7 mouse cellular contexts compared by ENCODE assay signal in the genomic region with DNA sequence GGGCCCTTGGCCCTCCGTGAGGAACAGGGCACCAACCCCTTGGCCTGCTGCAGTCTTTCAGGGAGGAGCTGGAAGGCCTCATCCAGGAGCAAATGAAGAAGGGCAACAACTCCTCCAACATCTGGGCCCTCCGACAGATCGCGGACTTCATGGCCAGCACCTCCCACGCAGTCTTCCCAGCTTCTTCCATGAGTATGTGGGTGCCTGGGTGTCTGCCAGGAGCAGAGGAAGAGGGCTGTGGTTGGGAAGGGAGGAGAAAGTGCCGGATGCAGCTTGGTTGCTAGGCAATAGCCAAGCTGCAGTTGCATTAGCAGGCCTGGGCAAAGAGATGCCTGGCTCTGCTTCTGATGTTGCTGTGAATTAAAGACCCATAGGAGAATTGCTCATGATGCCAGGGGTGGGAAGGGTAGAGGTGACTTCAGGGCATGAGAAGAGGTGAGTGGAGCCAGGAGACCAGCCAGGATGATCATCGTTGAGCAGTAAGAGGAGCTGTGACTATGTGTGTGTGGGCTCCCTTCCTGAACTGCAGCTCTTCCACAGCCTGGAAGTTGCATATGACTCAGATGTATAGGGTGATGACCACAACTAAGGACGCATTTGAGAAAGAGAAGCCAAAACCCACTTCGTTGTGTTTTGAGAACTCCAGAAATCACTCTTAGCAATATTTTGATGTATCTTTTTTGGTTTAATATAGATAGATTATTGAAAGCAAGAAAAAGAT. TPM values are rescaled to one million over a fixed set of nuclear protein-coding genes. Genes with fewer than 3 reads are reported as not detected.
DNase-seq lines count a peak whose midpoint lies in the region; ATAC-seq and TF ChIP-seq lines count a peak whose summit lies in the region.

No protein-coding gene starts in this region.

- no peak overlapping the region for H3K4me2 ChIP-seq in midbrain, embryonic 13.5 days (replicated peaks)
- no peak overlapping the region for H3K4me2 ChIP-seq in midbrain, embryonic 11.5 days
- no peak overlapping the region for H3K4me2 ChIP-seq in neural tube, embryonic 14.5 days (ENCODE audit: low read depth, low read length)

- DNase-seq in midbrain, embryonic 11.5 days (ENCODE audit: low spot score, missing footprints) = no peak
- DNase-seq in frontal cortex, postnatal 10 days (ENCODE audit: low spot score in 2 of 2) = peak; percentile 77 to 84
- peak; percentile 79 to 91 for DNase-seq in layer of hippocampus, adult 2 months (ENCODE audit: low spot score in 2 of 2)
- no peak for DNase-seq in natural killer cell, adult 2 months (ENCODE audit: low spot score in 2 of 2)
- no peak for DNase-seq in cerebellum, adult 9-11 months

- H3K36me3 ChIP-seq in midbrain, embryonic 13.5 days = peaks cover 56% of the 10 kb centered on the region
- H3K36me3 ChIP-seq in midbrain, embryonic 11.5 days (ENCODE audit: control insufficient read depth, insufficient read depth, low read length) = no peaks in the 10 kb centered on the region
- H3K36me3 ChIP-seq in neural tube, embryonic 14.5 days (ENCODE audit: control insufficient read depth, insufficient read depth, low read length) = peaks cover 12% of the 10 kb centered on the region

- H3K27me3 ChIP-seq in midbrain, embryonic 13.5 days = no peaks in the 10 kb centered on the region
- H3K27me3 ChIP-seq in midbrain, embryonic 11.5 days (ENCODE audit: control insufficient read depth, insufficient read depth, low read length) = no peaks in the 10 kb centered on the region
- no peaks in the 10 kb centered on the region for H3K27me3 ChIP-seq in neural tube, embryonic 14.5 days (ENCODE audit: control insufficient read depth, insufficient read depth, low read length)

- no peak overlapping the region for H3K4me3 ChIP-seq in midbrain, embryonic 13.5 days (replicated peaks)
- no peak overlapping the region for H3K4me3 ChIP-seq in midbrain, embryonic 11.5 days (ENCODE audit: low read depth, low read length)
- H3K4me3 ChIP-seq in layer of hippocampus, adult 2 months = no peak overlapping the region; the same call in 1 of the 2 replicates
- no peak overlapping the region for H3K4me3 ChIP-seq in neural tube, embryonic 14.5 days (ENCODE audit: low read depth, low read length)

- no peaks in the 10 kb centered on the region for H3K9me3 ChIP-seq in midbrain, embryonic 13.5 days
- H3K9me3 ChIP-seq in midbrain, embryonic 11.5 days (ENCODE audit: control insufficient read depth, low read length) = no peaks in the 10 kb centered on the region
- no peaks in the 10 kb centered on the region for H3K9me3 ChIP-seq in neural tube, embryonic 14.5 days (ENCODE audit: control insufficient read depth, low read length)

- peaks cover 13% of the 10 kb centered on the region for H3K4me1 ChIP-seq in midbrain, embryonic 13.5 days (replicated peaks)
- no peaks in the 10 kb centered on the region for H3K4me1 ChIP-seq in midbrain, embryonic 11.5 days (ENCODE audit: control insufficient read depth, insufficient read depth, low read length)
- H3K4me1 ChIP-seq in neural tube, embryonic 14.5 days (ENCODE audit: control insufficient read depth, insufficient read depth, low read length) = 0 out of 2 replicates have a peak, but pooled peaks cover 4% of the 10 kb centered on the region

- H3K27ac ChIP-seq in midbrain, embryonic 13.5 days = peak overlapping the region; percentile 60
- H3K27ac ChIP-seq in midbrain, embryonic 11.5 days (ENCODE audit: low read depth, low read length) = no peak overlapping the region
- H3K27ac ChIP-seq in layer of hippocampus, adult 2 months = peak overlapping the region; percentile 94
- peak overlapping the region; percentile 34; the same call in 1 of the 2 replicates for H3K27ac ChIP-seq in neural tube, embryonic 14.5 days (ENCODE audit: low read depth, low read length)

- no peak for TF ChIP-seq CTCF in layer of hippocampus, adult 2 months (conservative IDR thresholded peaks at IDR 0.05)

- WGBS in midbrain, embryonic 13.5 days = 78% methylated on average over 9 of the region's 9 CpGs
- 76% methylated on average over 9 of the region's 9 CpGs for WGBS in midbrain, embryonic 11.5 days
- WGBS in neural tube, embryonic 14.5 days = 71% methylated on average over 9 of the region's 9 CpGs

- H3K9ac ChIP-seq in midbrain, embryonic 13.5 days (replicated peaks) = no peak overlapping the region
- H3K9ac ChIP-seq in midbrain, embryonic 11.5 days (ENCODE audit: low read length) = no peak overlapping the region
- H3K9ac ChIP-seq in neural tube, embryonic 14.5 days (replicated peaks; ENCODE audit: low read depth, low read length) = no peak overlapping the region

- no peak for ATAC-seq in midbrain, embryonic 13.5 days
- ATAC-seq in midbrain, embryonic 11.5 days (ENCODE audit: low FRiP score) = no peak
- ATAC-seq in neural tube, embryonic 14.5 days (ENCODE audit: low read depth) = no peak; the same call in 1 of the 2 replicates

RNA-seq across cellular contexts. Expression of a gene that starts 58.5 kb away (rescaled TPM):
- 200 and 208 TPM in 2 replicates for polyA plus RNA-seq in midbrain, embryonic 13.5 days (2015; fragmentation: Nextera tagmentation; extraction: Ambion mirVana)
- polyA plus RNA-seq in midbrain, embryonic 11.5 days (2014; fragmentation: Nextera tagmentation; extraction: Ambion mirVana) = 57.8 and 64.5 TPM in 2 replicates
- total RNA-seq in layer of hippocampus, adult 2 months (2021) = 100 to 1,000 TPM; 277 to 286 TPM
- 94.7 and 111 TPM in 2 replicates for polyA plus RNA-seq in neural tube, embryonic 14.5 days (2014; fragmentation: Nextera tagmentation; extraction: Ambion mirVana)

Comparison
In these comparisons a context has a peak if more than half of its experiments do, and no peak if none do; other contexts are left out.
1. DNase-seq: peak in frontal cortex, postnatal 10 days (2 of 2) and layer of hippocampus, adult 2 months (2 of 2); none in midbrain, embryonic 11.5 days (single experiment), natural killer cell, adult 2 months (0 of 2) and cerebellum, adult 9-11 months (single experiment).